Mouse (Mus musculus) layer of hippocampus, postnatal 25 days (tissue): ENCODE data around the gene Fmnl2. TPM values are rescaled to one million over a fixed set of nuclear protein-coding genes. Genes with fewer than 3 reads are reported as not detected.

Source experiments
- DNase-seq, 2 experiments: peaks; one replicate each; pipeline ENCODE4 v3.0.0; 2022; ENCODE audit warnings: mixed read lengths in 2 of 2, low spot score in 1 of 2; ENCODE audit errors: extremely low spot score in 1 of 2
- total RNA-seq, 2 experiments: library from RNA; stranded (reverse); gene quantifications; 2 replicates each; pipeline ENCODE4 v1.2.3; 2021

The Fmnl2 gene
- 10 to 100 TPM; 45.2 to 45.7 TPM for total RNA-seq

DNA sequence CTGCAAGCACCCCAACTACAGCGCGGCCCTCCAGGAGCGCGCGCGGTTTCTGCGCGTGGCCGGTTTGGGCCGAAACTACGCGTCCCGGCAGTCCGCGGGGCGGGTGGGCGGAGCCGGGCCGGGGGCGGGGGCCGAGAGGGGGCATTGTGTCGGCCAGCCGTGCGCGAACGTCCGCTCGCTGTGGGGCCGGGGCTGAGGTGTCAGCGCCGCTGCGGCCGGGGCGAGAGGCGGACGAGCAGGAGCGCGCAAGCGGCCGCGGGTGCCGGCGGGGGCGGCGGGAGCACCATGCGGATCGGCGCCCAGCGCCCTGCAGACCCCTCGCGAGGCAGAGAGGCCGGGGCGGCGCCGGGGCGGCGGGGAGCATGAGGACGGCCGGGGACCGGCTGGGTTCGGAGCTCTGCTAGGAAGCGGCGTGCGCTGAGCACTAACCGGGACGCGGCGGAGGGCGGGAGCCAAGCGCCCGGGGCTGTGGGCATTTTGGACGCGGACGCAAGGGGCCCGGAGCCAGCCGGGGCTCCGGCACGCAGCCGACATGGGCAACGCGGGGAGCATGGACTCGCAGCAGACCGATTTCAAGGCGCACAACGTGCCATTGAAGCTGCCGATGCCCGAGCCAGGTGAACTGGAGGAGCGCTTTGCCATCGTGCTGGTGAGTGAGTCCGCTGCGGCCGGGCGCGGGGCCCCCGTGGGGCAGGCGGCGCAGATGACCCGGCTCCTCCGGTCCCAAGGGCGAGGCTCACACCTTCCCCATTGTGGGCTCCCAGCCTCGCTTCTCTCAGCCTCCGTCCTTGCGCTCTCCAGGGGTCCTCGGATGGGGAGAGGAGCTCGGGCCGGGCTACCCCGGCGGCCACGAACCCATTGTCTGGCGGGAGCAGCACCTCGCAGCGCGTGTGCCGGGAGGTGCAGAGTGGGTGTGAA is at the start of gene Fmnl2:
Gene Fmnl2, plus strand, starts transcription at position 250 of the 918 bp plus-strand sequence.
- peak; percentile 64 to 66 for DNase-seq

DNA sequence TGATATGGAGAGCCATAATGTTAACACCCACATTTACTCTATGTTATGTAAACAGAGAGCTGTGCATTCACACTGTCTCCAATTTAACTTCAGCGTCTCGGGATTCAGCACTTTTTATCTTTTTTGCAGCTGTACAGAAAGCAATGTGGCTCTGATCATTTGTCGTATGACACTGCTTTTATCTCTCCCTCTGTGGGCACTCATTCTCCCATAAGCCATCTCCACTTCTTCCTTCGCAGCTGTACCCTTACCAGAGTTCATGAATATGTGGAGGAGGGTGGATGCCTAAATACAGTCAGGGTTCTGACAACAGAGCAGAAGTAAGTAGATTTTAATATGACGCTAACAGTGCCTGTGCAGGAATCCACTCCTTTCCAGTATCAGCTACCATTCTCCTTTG is 47.7 kb upstream of the Fmnl2 start:
- DNase-seq = no peak

DNA sequence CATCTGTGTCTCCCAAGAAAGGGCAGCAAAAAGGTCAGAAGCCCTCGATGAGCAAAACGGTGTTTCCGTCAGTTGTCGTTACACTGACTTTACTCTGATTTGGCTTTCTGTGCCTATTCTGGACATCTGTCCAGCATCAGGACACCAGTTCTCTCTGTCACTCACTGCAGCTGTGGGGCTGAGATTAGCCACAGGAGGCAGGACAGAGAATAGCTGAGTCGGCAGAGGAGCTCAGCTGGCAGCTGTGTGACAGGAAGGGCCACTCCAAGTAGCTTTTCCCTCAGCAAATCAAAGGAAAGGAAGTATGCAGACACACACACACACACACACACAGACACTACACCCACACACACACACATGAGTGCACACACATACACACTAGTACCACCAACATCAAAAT is 46.0 kb upstream of the Fmnl2 start:
- no peak for DNase-seq

DNA sequence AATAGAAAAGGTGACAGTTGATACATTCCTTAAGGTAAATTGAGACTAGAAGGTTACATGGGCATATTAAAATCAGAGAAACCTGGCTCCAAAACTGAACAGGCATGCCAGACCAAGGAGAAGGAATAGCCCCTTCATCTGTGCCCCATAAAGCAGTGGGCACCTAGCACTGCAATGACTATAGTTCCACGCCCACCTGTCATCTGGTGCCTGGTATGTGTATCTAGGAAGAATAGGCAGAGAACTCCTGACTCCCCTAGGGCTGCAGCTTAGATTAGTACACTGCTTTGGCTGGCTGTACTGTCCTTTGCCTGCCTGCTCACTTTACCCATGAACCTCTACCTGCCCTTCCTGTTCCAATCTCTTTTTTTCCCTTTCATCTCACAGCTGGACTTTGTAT is 40.3 kb upstream of the Fmnl2 start:
- DNase-seq = no peak

DNA sequence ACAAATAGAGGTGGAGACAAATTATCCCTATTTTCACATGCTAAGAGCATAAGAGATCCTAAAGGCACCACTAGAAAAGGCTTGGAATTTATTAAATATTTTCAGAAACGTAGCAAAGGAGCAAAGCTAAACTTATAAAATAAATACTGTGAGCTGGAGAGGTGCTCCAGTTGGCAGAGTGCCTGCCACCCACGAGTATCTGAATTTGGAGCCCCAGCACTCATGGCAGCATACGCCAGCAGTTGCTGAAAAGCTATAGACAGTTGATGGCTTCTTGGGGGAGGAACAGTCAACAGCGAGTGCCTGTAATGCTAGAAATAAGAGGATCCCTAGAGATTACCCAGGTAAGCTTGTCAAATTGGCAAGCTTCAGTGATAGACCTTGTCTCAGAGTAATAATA is 38.7 kb upstream of the Fmnl2 start:
- no peak for DNase-seq

DNA sequence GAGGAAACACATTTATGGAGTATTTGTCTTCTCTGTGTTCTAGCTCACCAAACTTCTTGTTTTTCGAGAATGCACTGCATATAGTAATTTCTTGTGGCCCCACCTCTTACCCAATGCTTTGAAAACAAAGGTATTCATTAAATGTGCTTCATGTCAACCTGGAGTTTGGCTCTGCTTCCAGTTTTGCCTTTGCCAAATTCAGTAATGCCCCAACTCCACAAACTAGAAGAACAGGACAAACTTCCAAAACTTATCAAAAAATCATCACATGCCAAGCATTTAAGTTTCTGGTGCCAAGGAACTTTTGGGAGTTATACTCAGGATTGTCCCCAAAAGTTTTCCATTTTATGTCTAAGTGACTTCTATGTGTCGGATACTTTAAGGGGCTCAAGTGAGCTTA is 35.4 kb upstream of the Fmnl2 start:
- no peak for DNase-seq

DNA sequence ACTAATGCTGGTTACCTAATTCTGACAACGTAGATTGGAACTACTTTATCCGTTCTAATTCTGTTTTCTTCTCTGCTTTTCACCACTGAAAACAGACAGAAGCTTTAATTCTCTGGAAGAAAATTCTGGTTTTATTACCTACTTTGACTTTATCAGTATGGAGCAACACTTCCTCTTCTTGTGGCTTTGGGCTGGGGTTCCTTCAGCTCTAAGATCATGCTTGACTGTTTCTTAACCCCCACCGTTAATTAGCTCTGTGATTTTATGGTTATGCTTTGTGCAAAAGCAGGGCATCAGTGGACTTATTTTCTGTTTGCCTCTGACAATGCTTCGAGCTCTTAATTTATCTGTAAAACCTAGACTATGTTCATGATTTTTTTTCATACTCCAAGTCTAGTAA is 29.6 kb upstream of the Fmnl2 start:
- DNase-seq = no peak

DNA sequence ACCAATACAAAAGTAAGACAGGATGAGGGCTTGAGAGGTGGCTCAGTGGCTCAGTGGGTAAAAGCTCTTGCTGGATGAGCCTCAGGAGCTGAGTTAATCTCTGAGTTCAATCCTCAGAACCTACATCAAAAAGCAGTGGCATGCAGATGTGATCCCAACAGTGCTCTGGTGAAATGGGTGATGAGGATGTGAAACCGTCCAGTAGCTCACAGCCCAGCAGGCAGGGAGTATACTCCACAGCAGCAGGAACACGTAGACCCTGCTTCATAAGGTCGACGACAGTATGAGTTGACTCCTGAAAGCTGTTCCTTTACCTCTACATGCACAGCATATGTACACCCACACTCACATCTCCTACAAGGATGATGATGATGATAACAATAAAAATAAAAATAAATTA is 27.1 kb upstream of the Fmnl2 start:
- DNase-seq = no peak

DNA sequence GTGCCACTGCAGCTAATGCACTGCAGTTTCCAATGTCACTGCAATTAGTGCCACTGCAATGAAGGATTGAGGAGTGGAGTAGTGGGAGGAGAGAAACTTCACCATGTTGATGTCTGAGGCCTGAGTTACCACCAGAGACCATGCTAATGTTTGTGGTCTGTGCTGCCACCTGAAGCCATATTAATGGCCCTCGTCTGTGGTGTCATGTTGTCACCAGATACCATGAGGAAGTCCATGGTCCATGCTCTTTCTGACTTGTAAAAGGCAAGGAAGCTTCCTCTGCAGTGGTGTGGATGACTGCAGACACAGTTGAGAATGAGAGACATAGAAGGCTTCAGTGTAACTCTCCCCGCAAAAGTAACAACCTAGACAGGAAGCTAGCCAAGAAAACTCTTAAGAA is 26.1 kb upstream of the Fmnl2 start:
- DNase-seq = no peak

DNA sequence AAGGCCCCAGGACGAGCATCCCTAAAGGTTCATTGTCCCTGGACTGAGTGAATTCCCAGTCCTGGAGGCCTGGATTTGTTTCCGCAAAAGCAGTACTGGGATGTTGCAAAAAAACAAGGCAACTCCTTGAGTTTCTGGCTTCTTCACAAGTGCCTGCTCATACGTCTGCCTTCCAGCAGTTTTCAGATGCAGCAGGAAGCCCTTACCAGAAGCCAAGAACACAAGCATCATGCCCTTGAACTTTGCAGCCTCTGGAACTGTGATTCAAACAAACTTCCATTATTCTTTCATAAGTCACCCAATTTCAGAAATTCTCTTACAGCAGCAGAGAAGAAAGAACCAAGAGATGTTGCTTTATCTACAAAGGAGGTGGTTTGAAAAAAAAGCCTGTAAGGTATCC is 21.9 kb upstream of the Fmnl2 start:
- no peak for DNase-seq

DNA sequence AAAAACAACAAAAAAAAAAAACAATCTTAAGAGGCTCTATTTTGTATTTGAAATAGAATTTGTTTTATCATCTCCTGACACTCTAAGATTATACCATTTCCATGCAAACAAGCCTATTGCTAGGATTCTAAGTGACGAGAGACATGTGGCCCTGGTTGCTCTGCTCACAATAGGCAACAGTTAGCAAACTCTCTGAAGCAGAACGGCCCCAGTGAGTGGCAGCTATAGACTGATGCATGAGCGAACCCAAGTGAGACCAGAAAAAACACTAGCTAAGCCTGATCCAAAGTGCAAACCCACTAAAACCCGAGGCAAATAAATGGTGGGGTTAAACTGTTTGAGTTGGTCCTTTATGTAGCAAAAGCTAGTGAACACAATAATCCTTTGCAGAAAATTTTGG is 18.6 kb upstream of the Fmnl2 start:
- no peak for DNase-seq

DNA sequence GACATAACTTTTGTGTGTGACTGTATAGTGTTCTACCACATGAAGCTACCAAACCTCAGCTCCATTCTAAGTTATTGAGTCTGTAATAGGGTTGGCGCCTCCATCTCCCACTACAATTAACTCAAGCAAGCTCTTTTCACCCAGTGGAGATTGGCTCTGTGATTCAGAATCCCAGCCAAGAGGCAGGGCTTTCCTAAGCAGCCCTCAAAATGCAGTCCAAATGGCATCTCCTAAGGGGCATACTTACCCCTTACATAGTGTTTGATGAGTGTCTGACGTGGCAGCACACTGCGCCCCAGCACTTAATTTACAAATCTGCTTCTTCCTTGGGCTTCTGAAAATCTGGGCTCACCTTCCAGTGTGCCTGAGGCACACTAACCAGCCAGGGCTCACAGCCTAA is 17.8 kb upstream of the Fmnl2 start:
- DNase-seq = no peak

DNA sequence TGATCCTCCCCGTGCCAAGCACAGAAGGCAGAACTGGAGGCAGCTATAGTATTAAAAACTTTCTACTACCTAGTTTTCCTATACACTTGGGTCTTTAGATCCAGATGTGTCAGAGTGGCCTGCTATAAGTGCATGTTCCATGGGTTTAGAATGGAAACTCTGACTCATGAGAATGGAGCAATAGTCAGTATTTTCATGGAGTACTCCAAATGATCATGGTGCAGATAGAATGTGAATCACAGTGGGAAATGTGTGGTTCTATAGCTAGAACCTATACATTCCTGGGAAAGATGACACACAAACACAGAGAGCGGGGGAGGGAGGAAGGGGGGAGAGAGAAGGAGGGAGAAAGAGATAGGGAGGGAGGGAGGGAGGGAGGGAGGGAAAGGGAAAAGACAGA is 13.8 kb upstream of the Fmnl2 start:
- no peak for DNase-seq

DNA sequence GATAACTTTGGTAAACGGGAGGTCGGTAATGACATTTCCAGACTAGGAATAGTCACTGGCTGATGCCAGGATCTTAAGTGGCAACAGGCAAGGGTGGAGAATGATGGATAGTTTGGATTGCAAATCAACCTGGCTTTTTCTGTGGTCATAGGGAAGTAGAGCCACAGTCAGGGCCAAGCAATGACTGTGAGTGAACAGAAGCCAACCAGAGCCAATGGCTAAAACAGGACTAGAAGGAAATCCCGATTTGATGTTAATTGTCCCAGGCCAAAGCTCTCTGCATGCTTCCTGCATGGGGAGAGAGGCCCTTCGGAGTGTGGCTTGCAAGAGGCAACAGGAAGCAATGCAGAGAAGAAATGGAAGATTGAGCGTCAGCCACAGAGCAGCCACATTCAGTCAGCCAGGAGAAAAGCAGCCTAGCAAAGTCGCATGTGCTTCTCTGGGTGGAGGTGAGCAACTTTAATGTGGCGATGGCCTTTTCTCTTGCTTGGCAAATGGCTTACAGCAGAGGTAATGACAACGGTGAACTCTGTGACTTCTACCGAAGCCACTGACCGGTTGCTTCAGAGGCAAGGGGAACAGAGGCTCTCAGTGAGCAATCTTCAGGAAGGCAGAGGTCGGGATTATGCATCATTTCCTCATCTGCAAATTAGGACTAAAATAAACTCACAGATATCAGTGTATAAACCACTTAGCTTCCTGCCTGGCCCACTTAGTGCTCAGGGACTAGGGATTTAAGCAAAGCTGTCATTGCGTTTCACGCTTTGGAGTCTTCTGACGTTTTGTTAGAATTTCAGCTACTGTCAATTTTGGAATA is 12.5 kb upstream of the Fmnl2 start:
- no peak for DNase-seq

DNA sequence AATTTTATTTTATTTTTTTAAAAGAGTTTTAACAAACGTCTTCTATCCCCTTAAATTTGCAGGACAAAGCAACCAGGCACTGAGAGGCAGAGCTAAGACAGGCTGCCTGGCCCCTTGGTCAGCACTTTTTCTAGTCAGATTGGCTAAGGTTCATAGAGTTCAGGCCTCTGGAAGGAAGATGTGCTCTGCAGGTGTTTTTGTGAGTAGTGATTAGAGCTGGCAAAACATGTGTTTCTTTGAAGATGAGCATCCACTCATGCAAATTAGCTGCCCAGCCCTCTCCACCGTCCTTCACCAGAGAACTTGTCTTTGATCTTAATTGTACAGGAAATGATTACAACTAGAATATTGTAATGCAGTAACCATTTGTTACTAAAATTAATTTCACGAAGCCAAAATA is 11.2 kb upstream of the Fmnl2 start:
- DNase-seq = no peak

DNA sequence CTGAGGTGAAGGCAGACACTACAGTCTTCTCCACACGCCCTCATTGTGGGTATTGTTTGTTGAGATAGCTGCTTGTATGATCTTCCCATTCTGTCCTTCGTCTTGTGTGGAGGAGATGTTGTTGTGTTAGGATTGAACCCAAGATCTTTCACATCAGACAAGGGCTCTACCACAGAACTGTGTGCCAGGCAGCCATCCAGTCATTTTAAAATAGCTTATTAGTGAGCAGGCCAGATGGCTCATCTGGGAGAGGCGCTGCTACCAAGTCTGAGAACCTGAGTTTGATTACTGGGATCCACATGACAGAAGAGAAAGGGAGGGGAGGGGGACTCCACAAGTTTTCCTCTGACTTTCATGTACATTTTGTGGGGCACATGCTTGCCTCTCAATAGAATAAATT is 8.6 kb upstream of the Fmnl2 start:
- DNase-seq = no peak

DNA sequence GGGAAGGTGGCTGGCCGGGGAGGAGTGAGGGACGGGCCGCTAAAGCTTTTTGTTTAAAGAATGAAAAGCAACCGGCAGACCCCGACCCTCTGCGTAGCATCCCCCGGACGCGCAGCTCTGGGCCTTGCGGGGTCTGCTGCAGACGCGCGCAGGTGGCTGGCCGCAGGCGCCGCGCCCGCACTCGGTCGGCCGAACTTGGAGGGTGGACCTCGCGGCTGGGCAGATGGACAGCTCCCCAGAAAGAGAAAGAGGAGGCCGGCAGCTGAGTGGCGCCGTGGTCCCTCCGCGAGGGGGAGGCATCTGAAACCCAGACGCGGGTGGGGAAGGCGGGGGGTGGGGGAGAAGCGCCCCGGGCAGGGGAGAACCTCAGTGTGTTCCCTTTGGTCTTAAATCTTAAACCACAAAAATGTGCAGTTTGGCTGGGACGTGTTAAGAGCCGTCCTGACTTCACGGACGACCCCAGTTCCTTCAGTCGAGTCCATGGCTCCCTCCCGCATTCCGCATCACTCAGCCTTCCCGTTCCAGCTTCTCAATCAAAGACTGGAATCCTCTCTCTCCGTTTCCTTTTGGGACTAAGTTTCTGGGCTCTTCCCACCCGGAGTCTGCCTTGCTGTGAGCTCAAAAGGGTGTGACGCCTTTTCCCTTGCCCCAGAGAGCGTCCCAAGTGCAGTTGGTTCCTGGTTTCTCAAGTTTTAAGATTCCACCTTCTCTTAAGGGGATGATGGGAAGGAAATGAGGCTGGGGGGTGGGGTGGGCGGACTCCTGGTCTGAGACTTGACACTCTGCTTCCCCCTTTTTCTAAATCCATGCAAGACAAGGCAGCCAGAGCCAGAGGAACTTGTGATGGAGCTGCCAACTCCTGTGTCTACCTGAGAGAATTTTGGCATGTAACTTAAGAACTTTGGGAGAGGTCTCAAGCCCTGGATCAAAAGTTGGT is 1.1 kb downstream of the Fmnl2 start:
- peak; percentile 26 to 38 for DNase-seq

DNA sequence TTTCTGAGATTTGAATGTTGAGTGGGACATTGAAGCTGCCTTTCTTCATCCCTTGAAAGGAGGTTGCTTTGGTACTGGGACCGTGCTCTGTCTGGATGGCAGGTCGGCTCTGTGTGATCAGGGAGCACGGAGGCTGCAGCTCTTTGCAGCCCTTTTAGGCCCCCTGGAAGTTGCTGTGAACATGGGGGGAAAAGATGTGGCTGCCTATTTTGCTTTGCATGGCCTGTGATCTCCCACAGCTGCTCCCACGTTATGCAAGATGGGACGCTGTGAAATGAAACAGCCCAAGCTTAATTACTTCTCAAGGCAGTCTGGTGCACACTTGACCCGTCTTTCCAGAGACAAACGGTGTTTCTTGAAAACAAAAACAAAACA is 1.8 kb downstream of the Fmnl2 start:
- DNase-seq = no peak

DNA sequence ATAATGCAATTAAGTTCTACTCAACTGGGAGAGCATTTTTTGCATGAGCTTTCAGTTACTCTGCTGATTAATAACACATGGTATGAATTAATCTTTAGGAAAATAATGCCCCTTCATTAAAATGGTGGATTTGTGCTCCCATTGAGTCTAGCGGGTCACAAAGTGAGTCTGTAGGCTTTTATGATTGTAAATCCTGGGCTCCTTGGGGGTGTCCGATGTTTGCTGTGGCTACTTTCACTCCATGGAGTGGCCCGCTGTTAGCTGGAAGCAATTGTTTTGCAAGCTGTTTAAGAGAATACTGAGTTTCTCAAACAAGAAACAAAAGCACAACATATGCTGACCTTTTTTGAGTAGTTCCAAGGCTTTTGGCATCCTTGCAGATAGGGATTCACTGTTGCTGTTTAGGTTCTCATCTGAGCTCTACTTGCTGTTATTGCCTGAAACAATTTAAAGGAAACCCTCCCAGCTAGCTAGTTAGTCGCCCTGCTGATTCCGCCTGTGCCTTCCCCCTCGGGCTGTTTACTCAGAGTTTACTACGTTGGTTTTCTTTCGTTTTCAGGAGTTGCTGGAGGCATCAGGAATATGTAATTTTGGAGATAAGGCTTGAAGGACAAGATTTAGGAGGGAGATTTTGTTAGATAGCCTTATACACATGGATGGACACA is 2.6 kb downstream of the Fmnl2 start:
- DNase-seq = no peak
